Mouse (Mus musculus): ENCODE measurements around the gene Dab2ip. TPM values are rescaled to one million over a fixed set of nuclear protein-coding genes. Genes with fewer than 3 reads are reported as not detected.
A peak's percentile ranks its signal among the peaks of the same experiment; 100 is the strongest.

Gene Dab2ip
- polyA plus RNA-seq, 1 experiment from 2014 or later: 48.1 TPM

GRCm38 (mm10) chr2:35533646-35534045, 24.4 kb upstream of the Dab2ip start:
- no peak overlapping the region for H3K27ac ChIP-seq (replicated peaks)
- no peak overlapping the region for H3K4me2 ChIP-seq (replicated peaks; ENCODE audit: low read depth)
- TF ChIP-seq CTCF (IDR thresholded peaks at IDR 0.05; ENCODE audit: low read depth) (no peak), EP300 (optimal IDR thresholded peaks at IDR 0.05) (no peak)
- H3K4me3 ChIP-seq (ENCODE audit: low read depth, low read length): no peak overlapping the region
- no peak overlapping the region for H3K9ac ChIP-seq (ENCODE audit: low read length)
- H3K4me1 ChIP-seq (replicated peaks; ENCODE audit: control insufficient read depth, insufficient read depth): no peaks in the 10 kb centered on the region
- H3K36me3 ChIP-seq (ENCODE audit: control insufficient read depth, insufficient read depth, low read length): no peaks in the 10 kb centered on the region
- H3K9me3 ChIP-seq (ENCODE audit: control insufficient read depth, low read length): no peaks in the 10 kb centered on the region
- ATAC-seq (ENCODE audit: low FRiP score, low TSS enrichment): no peak
- DNase-seq (ENCODE audit: low spot score): no peak
- 51% methylated on average over 9 of the region's 9 CpGs for WGBS
- no peaks in the 10 kb centered on the region for H3K27me3 ChIP-seq (ENCODE audit: control insufficient read depth, insufficient read depth, low read length)

GRCm38 (mm10) chr2:35539276-35539972, 18.6 kb upstream of the Dab2ip start:
- Histone ChIP-seq H3K9me3 (ENCODE audit: control insufficient read depth, low read length) (no peaks in the 10 kb centered on the region), H3K4me2 (replicated peaks; ENCODE audit: low read depth) (0 out of 2 replicates have a peak overlapping the region, but pooled peaks have one; percentile 2), H3K27ac (replicated peaks) (peak overlapping the region; percentile 79), H3K4me3 (ENCODE audit: low read depth, low read length) (no peak overlapping the region), H3K27me3 (ENCODE audit: control insufficient read depth, insufficient read depth, low read length) (no peaks in the 10 kb centered on the region), H3K4me1 (replicated peaks; ENCODE audit: control insufficient read depth, insufficient read depth) (no peaks in the 10 kb centered on the region), H3K9ac (ENCODE audit: low read length) (no peak overlapping the region), H3K36me3 (ENCODE audit: control insufficient read depth, insufficient read depth, low read length) (no peaks in the 10 kb centered on the region)
- TF ChIP-seq CTCF (IDR thresholded peaks at IDR 0.05; ENCODE audit: low read depth) (peak; percentile 99), EP300 (optimal IDR thresholded peaks at IDR 0.05) (no peak)
- ATAC-seq (ENCODE audit: low FRiP score, low TSS enrichment) (peak; percentile 70), DNase-seq (ENCODE audit: low spot score) (peak; percentile 89)
- WGBS: 9% methylated on average over 13 of the region's 13 CpGs

- Histone ChIP-seq H3K4me2 (replicated peaks; ENCODE audit: low read depth) (no peak overlapping the region), H3K4me3 (ENCODE audit: low read depth, low read length) (no peak overlapping the region), H3K4me1 (replicated peaks; ENCODE audit: control insufficient read depth, insufficient read depth) (peaks cover 5% of the 10 kb centered on the region), H3K9ac (ENCODE audit: low read length) (no peak overlapping the region), H3K9me3 (ENCODE audit: control insufficient read depth, low read length) (no peaks in the 10 kb centered on the region), H3K27me3 (ENCODE audit: control insufficient read depth, insufficient read depth, low read length) (no peaks in the 10 kb centered on the region), H3K36me3 (ENCODE audit: control insufficient read depth, insufficient read depth, low read length) (no peaks in the 10 kb centered on the region), H3K27ac (replicated peaks) (no peak overlapping the region)
- no peak for DNase-seq (ENCODE audit: low spot score)
- WGBS: 51% methylated on average over 4 of the region's 4 CpGs
- TF ChIP-seq EP300 (optimal IDR thresholded peaks at IDR 0.05): no peak
- TF ChIP-seq CTCF (IDR thresholded peaks at IDR 0.05; ENCODE audit: low read depth): no peak
- no peak; the same call in 1 of the 2 replicates for ATAC-seq (ENCODE audit: low FRiP score, low TSS enrichment)
These were observed 17.3 kb upstream of the Dab2ip start for GRCm38 (mm10) chr2:35540798-35541197.

- Histone ChIP-seq H3K27me3 (ENCODE audit: control insufficient read depth, insufficient read depth, low read length) (no peaks in the 10 kb centered on the region), H3K4me1 (replicated peaks; ENCODE audit: control insufficient read depth, insufficient read depth) (peaks cover 5% of the 10 kb centered on the region), H3K36me3 (ENCODE audit: control insufficient read depth, insufficient read depth, low read length) (no peaks in the 10 kb centered on the region), H3K27ac (replicated peaks) (no peak overlapping the region), H3K9me3 (ENCODE audit: control insufficient read depth, low read length) (no peaks in the 10 kb centered on the region), H3K9ac (ENCODE audit: low read length) (0 out of 2 replicates have a peak overlapping the region, but pooled peaks have one; percentile 35), H3K4me3 (ENCODE audit: low read depth, low read length) (no peak overlapping the region), H3K4me2 (replicated peaks; ENCODE audit: low read depth) (peak overlapping the region; percentile 48)
- TF ChIP-seq EP300 (optimal IDR thresholded peaks at IDR 0.05): no peak
- peak; percentile 99 for TF ChIP-seq CTCF (IDR thresholded peaks at IDR 0.05; ENCODE audit: low read depth)
- peak; percentile 75 for DNase-seq (ENCODE audit: low spot score)
- 4% methylated on average over 14 of the region's 14 CpGs for WGBS
- peak; percentile 78 for ATAC-seq (ENCODE audit: low FRiP score, low TSS enrichment)
These were observed 13.3 kb upstream of the Dab2ip start for GRCm38 (mm10) chr2:35544717-35545116.

GRCm38 (mm10) chr2:35545125-35545590, 12.9 kb upstream of the Dab2ip start:
- Histone ChIP-seq H3K36me3 (ENCODE audit: control insufficient read depth, insufficient read depth, low read length) (no peaks in the 10 kb centered on the region), H3K9me3 (ENCODE audit: control insufficient read depth, low read length) (no peaks in the 10 kb centered on the region), H3K27ac (replicated peaks) (no peak overlapping the region), H3K4me3 (ENCODE audit: low read depth, low read length) (no peak overlapping the region), H3K4me2 (replicated peaks; ENCODE audit: low read depth) (peak overlapping the region; percentile 48), H3K9ac (ENCODE audit: low read length) (0 out of 2 replicates have a peak overlapping the region, but pooled peaks have one; percentile 35), H3K27me3 (ENCODE audit: control insufficient read depth, insufficient read depth, low read length) (no peaks in the 10 kb centered on the region), H3K4me1 (replicated peaks; ENCODE audit: control insufficient read depth, insufficient read depth) (peaks cover 5% of the 10 kb centered on the region)
- 25% methylated on average over 7 of the region's 7 CpGs for whole genome bisulfite sequencing
- TF ChIP-seq EP300 (optimal IDR thresholded peaks at IDR 0.05) (no peak), CTCF (IDR thresholded peaks at IDR 0.05; ENCODE audit: low read depth) (no peak)
- ATAC-seq (ENCODE audit: low FRiP score, low TSS enrichment): peak; percentile 47
- DNase-seq (ENCODE audit: low spot score): no peak

GRCm38 (mm10) chr2:35546462-35546861, 11.6 kb upstream of the Dab2ip start:
- Histone ChIP-seq H3K27me3 (ENCODE audit: control insufficient read depth, insufficient read depth, low read length) (no peaks in the 10 kb centered on the region), H3K36me3 (ENCODE audit: control insufficient read depth, insufficient read depth, low read length) (no peaks in the 10 kb centered on the region), H3K4me1 (replicated peaks; ENCODE audit: control insufficient read depth, insufficient read depth) (peaks cover 5% of the 10 kb centered on the region), H3K4me2 (replicated peaks; ENCODE audit: low read depth) (no peak overlapping the region), H3K9ac (ENCODE audit: low read length) (no peak overlapping the region), H3K9me3 (ENCODE audit: control insufficient read depth, low read length) (no peaks in the 10 kb centered on the region), H3K27ac (replicated peaks) (no peak overlapping the region), H3K4me3 (ENCODE audit: low read depth, low read length) (no peak overlapping the region)
- 80% methylated on average over 6 of the region's 6 CpGs for WGBS
- no peak for DNase-seq (ENCODE audit: low spot score)
- TF ChIP-seq EP300 (optimal IDR thresholded peaks at IDR 0.05) (no peak), CTCF (IDR thresholded peaks at IDR 0.05; ENCODE audit: low read depth) (no peak)
- no peak for ATAC-seq (ENCODE audit: low FRiP score, low TSS enrichment)
